Mouse (Mus musculus) embryo, embryonic 10 days (tissue): ENCODE results near the gene Stoml2.

Experiments used
- DNase-seq: peaks from one replicate; pipeline ENCODE4 v3.0.0-alpha.2; 2015; ENCODE audit warnings: low spot score

Gene Stoml2

DNA sequence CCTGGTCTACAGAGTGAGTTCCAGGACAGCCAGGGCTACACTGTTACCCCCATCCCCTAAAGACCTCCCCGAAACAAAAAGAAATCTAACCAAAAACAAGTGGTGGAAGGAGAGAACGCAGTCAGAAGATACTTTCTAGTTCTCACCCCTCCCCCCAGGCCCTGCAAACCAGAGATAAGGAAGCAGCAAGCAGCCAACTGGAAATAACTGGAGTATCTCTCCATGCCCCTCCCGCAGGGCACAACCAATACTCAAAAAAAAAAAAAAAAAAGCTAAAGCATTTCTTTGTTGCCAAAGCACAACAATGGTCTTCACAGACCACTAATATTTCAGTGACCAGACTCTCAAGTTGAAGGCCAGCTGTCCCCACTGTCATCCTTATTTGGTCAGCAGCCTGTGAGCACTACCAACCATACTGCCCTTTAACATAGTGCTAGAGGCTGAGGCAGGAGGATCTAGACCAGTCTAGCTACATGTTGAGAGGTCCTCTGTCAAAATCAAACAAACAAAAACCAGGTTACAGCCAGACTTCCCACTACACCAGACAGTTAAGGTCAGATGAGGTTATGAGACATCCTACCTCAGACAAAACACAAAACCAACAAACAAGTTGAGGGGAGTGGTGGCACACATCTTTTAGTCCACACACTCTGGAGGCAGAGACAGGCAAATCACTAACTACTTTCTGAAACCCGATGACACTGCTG is 6.5 kb upstream of the Stoml2 start:
- DNase-seq = no peak

DNA sequence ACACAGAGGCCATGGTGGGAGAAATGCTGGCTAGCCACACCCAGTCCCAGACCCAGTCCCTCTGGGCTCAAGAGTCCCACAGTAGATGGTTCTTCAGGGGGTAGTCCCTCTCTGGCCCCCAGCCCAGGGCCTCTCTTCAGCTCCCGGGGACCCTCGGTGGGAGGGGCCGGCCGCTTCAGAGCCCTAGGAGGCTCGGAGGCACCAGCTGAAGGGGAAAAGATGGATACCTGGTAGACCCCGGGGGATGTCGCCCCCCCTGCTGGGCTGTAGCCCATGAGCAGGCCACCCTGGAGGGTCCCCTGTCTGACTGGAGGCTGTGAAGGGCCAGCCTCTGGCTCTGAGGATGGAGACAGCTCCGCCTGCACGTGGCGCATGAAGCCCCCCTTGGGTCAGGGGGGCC is 4.8 kb upstream of the Stoml2 start:
- no peak for DNase-seq

DNA sequence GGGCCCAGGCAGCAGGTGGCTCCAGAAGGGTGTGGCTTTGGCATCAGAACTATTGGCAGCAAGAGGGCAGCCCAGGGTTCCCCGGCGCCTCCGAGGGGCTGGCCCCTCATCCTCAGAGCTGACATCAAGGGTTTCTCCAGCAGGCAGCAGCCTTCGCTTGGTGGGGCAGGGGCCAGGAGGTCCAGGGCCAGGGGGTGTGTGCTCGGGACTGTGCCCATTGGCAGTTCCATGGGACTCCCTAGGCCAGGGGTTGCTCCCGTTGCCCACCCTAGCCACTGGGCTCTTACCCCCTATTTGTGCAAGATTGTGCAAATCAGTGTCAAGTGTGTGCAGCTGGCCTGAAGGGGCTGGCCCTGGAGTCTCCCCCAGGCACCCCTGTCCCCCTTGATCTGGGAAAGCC is 4.3 kb upstream of the Stoml2 start:
- DNase-seq = no peak

DNA sequence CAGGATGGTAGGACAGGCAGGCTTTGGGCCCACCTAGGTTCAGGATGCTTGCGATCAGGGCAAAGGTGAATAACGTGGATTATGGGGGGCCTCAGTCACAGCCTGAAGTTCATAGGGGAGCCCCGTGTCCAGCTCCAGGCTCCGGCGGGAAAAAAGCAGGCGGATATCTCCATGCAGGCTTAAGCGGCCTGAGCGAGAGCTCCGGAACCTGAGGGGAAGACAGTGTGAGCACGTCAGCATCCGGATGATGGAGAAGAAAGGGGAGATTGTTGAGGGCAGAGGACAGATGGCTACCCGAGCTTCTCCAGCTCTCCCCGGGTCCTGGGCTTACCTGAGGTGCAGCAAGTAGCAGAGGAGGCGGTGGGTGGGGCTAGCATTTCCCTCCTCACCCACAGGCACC is 2.0 kb upstream of the Stoml2 start:
- no peak for DNase-seq

DNA sequence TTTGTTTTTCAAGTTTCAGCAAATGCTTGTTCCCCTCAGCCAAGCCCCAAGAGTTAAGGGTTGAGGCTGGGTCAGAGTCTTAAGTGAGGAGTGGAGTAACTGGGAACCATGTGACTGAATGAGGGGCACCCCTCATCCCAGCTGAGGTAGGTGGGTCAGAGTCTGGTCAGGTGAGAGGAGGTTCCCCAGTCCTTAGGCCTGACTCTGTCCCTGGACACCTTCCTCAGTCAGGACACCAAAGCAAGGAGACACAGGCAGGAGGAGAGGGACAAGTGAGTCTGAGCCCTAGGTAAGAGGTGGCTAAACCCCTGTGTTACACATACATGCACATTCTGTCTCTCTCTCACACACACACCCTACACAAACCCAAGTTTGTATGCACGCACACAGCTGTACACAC is 991 bp upstream of the Stoml2 start:
- no peak for DNase-seq

DNA sequence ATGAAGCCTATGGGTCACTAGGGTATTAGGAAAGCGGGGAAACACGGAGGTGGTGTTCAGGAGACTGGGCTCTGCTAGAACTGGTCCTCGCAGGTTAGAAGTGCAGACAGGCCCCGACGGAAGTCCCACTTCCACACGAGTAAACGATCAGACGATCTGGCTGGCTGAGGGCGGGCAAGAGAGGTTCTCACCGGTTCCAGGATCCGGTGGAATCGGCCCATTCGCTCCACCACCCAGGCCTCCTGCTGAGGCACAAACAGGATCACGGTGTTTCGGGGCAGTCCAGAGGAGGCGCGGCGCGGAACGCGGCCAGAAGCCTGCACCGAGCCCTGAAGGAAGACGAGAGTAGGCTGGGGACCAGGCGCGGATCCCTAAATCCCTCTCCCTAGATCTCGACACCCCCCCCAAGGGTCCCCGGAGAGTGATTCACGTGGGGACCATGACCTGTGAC is 705 bp downstream of the Stoml2 start:
- DNase-seq = no peak

DNA sequence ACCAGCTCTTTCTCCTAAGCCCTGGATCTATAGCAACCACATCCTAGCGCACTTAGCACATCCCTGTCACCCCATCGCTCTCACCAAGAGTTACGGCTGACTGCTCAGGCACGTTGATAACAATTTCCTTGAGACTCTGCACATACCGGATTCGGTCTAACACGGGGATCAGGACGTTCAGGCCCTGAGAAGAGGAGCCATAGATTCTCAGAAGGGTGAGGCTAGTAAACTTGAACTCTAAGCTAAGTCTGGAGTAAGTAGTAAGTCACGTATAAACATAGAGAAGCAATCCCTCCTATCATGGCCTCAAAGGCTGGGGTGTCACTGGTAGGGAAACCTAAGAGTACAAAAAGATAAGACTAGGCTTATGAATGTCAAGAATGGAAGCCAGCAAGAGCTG is 1.2 kb downstream of the Stoml2 start:
- no peak for DNase-seq

DNA sequence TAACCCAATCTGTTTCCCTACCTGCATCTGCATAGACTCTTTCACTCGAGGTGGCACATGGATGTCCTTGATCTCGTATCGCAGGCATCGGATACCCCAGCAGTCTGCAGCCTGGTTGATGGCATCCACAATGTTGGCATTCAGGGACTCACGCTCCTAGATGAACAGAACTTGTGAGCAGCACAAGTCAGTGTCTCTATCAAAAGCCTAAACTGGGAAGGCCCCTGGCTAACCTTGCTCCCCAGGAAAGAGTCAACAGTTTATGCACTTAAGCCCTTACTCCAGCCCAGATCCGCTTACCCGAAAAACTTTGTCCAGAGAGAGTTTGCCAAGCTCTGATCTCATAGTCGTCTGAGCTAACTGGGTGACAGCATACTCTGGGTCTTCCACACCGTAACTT is 1.8 kb downstream of the Stoml2 start:
- DNase-seq = no peak

DNA sequence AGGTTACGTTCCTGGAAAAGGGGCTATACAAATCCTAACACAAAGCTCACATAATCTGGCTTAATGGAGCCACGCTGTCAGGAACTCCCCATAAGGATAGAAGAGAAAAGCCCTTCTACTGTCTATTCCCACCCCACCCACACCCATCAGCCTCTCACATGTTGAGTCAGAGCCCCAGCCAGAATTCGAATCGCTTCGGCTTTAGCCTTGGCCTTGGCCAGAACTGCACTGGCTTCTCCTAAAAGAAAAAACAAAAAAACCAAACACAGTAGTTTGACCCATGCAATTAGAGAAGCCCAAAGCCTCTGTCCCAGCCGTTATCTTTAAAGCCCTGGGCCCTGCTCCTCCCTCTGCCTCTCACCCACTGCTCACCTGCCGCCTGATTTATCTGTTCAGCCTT is 2.4 kb downstream of the Stoml2 start:
- no peak for DNase-seq

DNA sequence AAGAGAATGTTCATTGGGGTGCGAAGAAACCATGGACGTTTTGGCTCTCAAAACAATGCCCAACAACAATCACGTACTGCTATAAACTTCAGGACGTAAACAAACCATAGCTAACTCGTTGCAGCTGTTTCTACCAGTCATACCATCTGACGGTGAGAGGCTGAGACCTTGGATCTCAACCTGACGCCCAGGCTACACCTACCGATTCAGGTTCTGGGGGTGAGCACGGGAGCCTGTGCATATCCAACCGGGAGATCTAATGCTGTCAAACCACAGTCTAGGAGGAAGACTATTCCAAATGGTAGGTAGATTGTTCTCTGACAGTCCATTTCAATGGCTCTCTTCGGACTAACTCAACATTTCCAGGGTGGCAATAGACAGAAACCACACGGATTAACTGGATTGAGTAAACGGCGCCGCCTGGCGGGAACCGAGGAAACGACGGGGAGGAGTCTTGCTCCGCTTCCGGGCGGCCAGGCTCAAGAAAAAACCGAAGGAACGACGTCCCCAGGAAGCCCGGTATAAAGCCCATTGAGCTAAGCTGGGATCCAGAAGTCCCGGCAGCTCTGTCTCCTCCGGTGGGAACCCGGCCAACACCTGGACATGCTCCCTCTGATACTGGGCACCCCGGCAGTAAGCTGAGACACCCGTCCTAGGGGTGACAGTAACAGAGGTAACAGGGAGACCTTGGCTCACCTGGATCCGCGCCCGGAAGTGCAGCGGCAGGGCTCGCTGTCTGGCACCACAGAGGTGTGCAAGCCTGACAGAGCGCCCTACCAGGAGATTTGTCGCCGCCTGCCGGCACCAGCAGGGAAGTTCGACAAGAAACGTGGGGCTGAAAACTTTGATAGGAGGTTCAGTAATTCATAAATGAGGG is 6.2 kb downstream of the Stoml2 start, which contains the start of gene Pigo:
TSS of gene Pigo (minus strand) at position 736 of the 877 bp plus-strand sequence.
- DNase-seq = peak; percentile 93

DNA sequence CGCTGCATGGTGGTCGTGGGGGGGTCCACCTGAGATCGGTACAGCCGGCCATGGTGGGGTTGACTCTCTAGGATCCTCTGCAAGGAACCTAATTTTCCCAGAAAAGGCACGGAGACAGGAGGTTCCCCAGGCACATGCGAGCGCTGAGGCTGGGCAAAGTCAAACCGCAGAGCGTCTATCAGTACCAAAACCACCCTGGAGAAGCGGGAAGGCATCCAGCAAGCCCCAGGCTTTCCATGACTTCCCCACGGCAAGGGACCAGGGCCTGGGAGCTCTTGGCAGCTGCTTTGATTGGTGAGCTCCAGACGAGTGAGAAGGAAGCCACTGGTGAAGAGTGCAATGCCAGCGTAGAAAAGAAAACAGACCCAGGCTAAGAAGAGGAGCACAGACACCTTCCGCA is 6.8 kb downstream of the Stoml2 start:
- DNase-seq = no peak

DNA sequence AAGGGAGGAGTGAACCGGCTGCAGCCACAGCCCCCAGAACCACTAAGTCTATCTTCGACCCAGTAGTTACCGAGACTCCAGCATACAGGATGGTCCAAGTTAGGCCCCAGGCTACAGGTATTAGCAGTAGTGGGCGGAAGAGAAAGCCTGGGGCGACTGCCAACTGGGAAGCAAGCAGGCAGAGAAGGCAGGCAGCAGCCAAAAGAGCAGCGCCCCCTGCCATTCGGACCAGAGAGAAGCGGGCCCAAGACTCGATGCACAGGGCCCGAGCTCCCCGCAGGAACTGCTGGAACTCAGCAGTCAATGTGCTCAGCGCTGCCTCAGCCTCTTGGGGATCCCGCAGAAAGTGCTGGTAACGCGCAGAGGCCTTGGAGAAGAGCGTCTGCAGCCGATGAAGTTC is 10.2 kb downstream of the Stoml2 start:
- no peak for DNase-seq

DNA sequence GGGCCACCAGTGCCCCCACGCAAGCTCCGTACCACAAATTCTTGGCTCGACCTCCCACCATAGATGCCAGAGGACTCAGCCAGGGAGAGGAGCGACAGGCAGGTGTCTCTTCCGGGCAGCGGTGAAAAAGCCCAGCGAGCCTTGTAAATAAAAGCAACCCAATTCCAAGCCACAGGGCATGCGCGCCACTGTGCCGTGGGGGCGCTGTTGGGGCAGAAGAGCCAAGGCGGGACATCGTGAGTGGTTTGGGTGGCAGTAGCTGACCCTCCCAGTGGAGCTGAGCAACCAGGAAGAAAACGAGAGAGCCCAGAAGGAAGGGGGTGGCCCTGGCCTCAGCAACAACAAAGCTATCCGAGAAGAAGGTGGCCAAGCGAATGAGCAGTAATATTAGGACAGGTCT is 10.6 kb downstream of the Stoml2 start:
- no peak for DNase-seq

DNA sequence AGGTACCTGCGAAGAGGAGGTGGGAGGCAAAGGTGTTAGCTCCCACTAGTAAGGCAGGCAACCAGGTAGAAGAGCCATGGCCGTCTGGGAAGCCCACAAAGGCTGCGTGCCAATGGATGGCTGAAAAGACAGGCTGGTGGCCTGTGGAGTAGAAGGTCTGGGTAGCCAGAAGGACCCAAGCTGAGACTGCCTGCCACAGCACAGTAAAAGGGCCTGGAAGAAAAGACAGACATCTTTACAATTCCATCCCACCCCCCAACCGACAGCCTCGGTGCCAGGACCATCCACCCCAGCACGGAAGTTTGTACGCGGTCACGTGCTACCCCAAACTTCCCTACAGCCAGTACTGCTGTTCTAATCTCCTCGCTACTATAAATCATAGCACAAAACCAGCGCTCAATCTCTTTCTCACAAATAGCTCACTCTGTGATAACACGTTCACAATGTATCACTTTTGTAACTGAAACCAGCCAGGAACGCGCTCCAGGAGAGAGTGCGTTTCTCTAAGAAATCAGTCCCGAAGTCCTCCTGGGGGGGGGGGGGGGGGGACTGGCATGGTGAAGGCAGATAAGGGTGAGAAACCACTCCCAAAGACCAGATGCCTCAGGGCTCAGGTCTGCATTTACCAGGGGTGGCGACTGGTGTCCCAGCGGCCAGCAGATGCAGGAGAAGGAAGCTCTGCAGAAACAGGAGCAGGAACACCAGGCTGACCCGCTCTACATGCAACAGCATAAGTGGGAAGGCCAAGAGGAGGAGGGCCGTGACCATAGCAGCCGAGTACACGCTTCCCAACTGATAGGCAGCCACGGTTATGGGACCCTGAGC is 11.7 kb downstream of the Stoml2 start:
- no peak for DNase-seq

DNA sequence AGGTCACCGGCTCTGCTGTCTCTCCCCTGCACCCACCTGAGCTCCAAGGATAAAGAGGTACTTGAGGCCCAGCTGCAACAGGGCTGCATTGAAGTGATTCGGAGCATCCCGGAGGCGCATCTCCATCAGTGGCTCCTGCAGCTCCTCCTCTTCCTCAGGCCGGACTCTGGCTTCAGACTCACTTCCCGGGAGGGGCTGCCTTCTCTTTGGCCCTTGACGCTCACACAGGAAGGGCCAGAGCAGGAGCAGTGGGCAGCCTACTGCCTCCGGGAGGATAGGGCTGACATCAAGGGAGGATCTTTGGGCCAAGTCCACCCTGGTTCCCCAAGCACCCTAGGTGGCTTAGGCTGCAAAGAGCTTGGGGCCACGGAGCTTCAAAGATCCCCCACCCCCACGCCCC is 12.3 kb downstream of the Stoml2 start:
- no peak for DNase-seq

DNA sequence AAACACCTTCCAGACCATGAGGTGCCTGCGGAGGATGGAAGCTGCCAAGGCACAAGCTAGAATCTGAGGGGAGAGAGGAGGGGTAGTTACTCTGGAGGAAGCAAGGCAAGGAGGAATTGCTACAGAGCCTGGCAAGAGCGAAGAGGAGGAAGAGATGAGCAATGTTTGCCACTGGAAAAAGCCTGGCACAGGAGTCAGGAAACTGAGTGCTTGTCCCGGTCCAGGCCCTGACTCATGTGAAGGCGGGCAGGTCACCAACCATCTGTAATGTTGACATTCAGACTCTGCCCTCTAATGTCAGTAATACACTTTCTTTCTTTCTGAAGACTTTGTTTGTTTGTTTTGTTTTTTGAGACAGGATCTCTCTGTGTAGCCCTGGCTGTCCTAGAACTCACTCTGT is 13.4 kb downstream of the Stoml2 start:
- DNase-seq = no peak

DNA sequence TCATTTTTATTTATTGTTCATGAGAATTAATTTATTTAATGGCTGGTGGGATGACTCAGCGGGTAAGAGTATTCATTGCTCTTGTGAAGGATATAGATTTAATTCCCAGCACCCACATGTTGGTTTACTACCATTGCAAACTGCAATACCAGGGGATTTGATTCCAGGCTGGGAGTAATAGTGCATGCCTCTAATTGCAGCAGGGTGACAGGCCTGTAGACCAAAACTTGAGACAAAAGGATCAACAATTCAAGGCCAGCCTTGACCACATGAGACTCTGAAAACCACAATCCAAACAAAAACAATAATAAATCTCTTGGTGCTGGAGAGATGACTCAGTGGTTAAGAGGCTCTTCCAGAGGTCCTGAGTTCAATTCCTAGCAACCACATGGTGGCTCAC is 19.4 kb downstream of the Stoml2 start:
- DNase-seq = no peak

DNA sequence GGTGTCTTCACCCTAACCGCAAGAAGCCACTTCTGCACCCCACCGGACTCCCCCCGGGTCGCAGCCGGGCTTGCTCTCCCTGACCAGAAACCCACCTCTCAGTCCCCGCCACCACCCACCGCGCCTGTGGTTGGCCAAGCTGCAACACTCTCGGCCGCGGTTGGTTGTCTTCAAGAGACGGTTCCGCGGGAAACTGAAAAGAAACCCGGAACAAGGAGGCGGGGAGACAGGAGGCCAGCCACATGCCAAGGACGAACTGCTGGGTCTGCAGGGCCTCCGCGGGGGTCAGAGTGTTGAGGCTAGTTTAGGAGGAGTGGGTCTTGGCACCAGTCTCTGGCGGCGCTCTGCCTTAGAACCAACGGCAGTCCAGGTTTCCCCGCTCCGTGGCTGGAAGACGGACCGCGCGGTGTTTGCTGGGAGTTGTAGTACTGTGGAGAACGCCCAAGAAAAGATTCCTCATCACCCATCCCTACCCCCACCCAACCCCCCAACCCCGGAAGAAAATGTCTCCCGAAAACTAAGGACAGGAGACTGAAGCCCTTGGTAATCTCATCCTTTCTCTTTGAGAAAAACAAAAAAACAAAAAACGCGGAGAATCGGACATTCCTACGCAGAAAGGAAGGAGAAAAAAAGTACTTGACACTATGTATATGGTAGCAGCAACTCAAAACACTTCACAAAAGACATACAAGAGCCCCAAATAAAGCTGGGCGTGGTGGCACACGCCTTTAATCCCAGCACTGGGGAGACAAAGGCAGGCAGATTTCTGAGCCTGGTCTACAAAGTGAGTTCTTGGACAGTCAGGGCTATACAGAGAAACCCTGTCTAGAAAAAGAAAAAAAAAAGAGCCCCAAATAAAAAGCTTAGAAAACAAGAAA is 21.1 kb downstream of the Stoml2 start, which contains the start of gene Fancg:
TSS of gene Fancg (minus strand) at position 346 of the 878 bp plus-strand sequence.
- peak; percentile 94 for DNase-seq

DNA sequence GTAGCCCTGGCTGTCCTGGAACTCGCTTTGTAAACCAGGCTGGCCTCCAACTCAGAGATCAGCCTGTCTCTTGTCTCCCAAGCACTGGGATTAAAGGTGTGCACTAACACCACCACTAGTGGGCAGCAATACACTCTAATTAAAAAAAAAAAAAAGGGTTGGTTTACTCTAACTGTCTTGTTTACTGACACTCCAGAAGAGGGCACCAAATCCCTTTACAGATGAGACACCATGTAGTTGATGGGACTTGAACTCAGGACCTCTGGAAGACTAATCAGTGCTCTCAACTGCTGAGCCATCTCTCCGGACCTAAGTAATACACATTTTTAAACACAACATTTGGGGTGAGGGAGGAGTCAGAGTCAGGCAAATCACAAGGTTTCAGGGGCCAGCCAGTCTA is 25.7 kb downstream of the Stoml2 start:
- DNase-seq = peak; percentile 64

DNA sequence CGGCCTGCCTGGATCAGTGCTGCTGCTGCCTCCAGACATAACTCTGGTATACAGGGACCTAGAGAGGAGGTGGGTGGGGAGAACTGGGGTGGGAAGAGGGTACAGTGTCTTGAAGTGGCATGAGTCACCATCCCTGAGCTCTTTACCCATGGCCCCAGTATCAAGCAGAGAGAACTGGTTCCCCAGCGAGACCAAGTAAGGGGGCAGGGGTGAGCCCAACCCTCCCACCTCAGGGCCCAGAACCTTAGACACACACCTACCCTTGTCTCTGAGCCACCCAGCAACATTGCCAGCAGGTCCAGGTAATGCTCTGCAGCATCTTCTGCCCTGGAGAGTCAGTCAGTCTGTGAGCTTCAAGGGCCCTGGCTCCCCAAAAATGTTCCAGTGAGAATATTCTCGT is 26.6 kb downstream of the Stoml2 start:
- DNase-seq = no peak

DNA sequence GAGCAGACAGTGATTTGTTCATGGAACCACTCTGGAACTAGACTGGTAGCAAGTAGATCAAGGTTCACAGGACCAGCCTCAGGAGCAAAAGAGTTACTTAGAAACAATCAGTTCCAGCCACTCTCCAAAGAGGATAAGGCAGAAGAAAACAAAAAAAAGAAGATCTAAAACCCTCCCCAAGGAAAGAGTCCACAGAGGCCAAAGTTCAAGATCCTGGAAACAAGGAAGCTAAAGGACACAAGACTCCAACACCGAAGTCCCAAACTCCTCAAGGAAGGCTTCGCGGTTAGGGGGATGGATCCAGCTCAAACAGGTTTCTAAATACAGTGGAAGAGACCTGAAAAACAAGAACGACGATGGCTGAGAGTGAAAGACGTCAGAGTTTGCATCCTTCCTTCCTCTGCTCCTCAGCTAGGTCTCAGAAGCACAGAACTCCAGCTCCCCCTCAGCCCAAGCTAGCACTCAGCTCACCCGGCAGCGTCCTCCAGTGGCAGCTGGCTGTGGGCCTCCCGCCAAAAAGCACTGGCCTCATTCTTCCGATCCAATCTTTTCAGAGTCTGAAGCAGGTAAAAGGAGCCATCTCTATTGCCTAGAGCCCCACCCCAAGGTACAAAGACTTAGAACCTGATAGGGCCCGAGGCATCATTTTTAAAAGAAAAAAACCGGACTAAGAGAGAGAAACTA is 28.6 kb downstream of the Stoml2 start:
- DNase-seq = no peak
